In genomic region chr4:123560896-123561295, GRCm38 (mm10) we compare ENCODE assay signal across 27 mouse cellular contexts.
DNase-seq lines count a peak whose midpoint lies in the region; ATAC-seq and TF ChIP-seq lines count a peak whose summit lies in the region.
"Had no signal": no experiment of that assay in that cellular context is flagged by ENCODE, and none has a peak within 500 bp of the region (broad histone marks: within the 10 kb centered on the region; RNA-seq: fewer than 3 reads in every experiment).

No protein-coding gene starts in this region.

- peaks cover 67% of the 10 kb centered on the region for H3K4me1 ChIP-seq in heart, embryonic 13.5 days
- H3K4me1 ChIP-seq in lung, embryonic 16.5 days (replicated peaks; ENCODE audit: control insufficient read depth, insufficient read depth, low read length), result peaks cover 20% of the 10 kb centered on the region
- H3K4me1 ChIP-seq in lung, adult 2 months (ENCODE audit: control insufficient read depth, insufficient read depth, low read length), result peaks cover 26% of the 10 kb centered on the region
- H3K4me1 ChIP-seq in spleen, adult 2 months (ENCODE audit: control insufficient read depth, insufficient read depth, insufficient read length), result peaks cover 23% of the 10 kb centered on the region

- no peak overlapping the region for H3K9ac ChIP-seq in heart, embryonic 13.5 days
- H3K9ac ChIP-seq in lung, embryonic 16.5 days (ENCODE audit: low read length), result no peak overlapping the region
- H3K9ac ChIP-seq: embryonic facial prominence, embryonic 12.5 days; embryonic facial prominence, embryonic 15.5 days; forebrain, postnatal 0 days; hindbrain, embryonic 14.5 days had no signal

- no peaks in the 10 kb centered on the region for H3K9me3 ChIP-seq in heart, embryonic 13.5 days
- no peaks in the 10 kb centered on the region for H3K9me3 ChIP-seq in lung, embryonic 16.5 days (ENCODE audit: control insufficient read depth, low read length)
- H3K9me3 ChIP-seq: embryonic facial prominence, embryonic 12.5 days; embryonic facial prominence, embryonic 15.5 days; heart, embryonic 10.5 days had no signal

- H3K36me3 ChIP-seq in heart, embryonic 13.5 days, result peaks cover 3% of the 10 kb centered on the region; the same call in 1 of the 2 replicates
- H3K36me3 ChIP-seq in lung, embryonic 16.5 days (ENCODE audit: control insufficient read depth, insufficient read depth, low read length), result peaks cover 2% of the 10 kb centered on the region; the same call in 1 of the 2 replicates
- H3K36me3 ChIP-seq in spleen, adult 2 months (ENCODE audit: control insufficient read depth, insufficient read depth, low read length), result no peaks in the 10 kb centered on the region
- H3K36me3 ChIP-seq: embryonic facial prominence, embryonic 12.5 days; embryonic facial prominence, embryonic 15.5 days; heart, embryonic 10.5 days had no signal

- no peak overlapping the region for H3K4me3 ChIP-seq in heart, embryonic 13.5 days
- H3K4me3 ChIP-seq in lung, embryonic 16.5 days (ENCODE audit: low read length), result no peak overlapping the region
- no peak overlapping the region for H3K4me3 ChIP-seq in lung, adult 2 months (replicated peaks; ENCODE audit: extremely low read depth, low read depth, low read length)
- H3K4me3 ChIP-seq in spleen, adult 2 months (ENCODE audit: extremely low read depth, insufficient read depth, insufficient read length), result no peak overlapping the region
- H3K4me3 ChIP-seq: embryonic facial prominence, embryonic 12.5 days; embryonic facial prominence, embryonic 15.5 days; gastrocnemius, adult 2 months; heart, embryonic 10.5 days had no signal

- H3K4me2 ChIP-seq in heart, embryonic 13.5 days, result no peak overlapping the region
- no peak overlapping the region for H3K4me2 ChIP-seq in lung, embryonic 16.5 days (ENCODE audit: low read depth, low read length)
- H3K4me2 ChIP-seq: embryonic facial prominence, embryonic 12.5 days; embryonic facial prominence, embryonic 15.5 days; hindbrain, embryonic 14.5 days had no signal

- 82% methylated on average over 4 of the region's 4 CpGs for WGBS in heart, embryonic 13.5 days
- 62% methylated on average over 4 of the region's 4 CpGs for WGBS in lung, embryonic 16.5 days
- 48% methylated on average over 4 of the region's 4 CpGs for WGBS in lung, adult 2 months
- WGBS in spleen, adult 2 months, result 77% methylated on average over 4 of the region's 4 CpGs

- ATAC-seq in heart, embryonic 13.5 days (ENCODE audit: extremely low read depth, insufficient number of reproducible peaks, low FRiP score, low TSS enrichment), result no peak
- ATAC-seq in lung, embryonic 16.5 days (ENCODE audit: low read depth), result peak; percentile 39; the same call in 1 of the 2 replicates
- ATAC-seq: activated CD4-positive, CD25-positive, alpha-beta regulatory T cell, adult 4 months; CD4-positive, CD25-positive, alpha-beta regulatory T cell, adult 4 months; forebrain, embryonic 14.5 days; forebrain, postnatal 0 days; hindbrain, postnatal 0 days; inflammation-experienced regulatory T-cells, adult 6 months had no signal

- H3K27me3 ChIP-seq in heart, embryonic 13.5 days (replicated peaks), result no peaks in the 10 kb centered on the region
- no peaks in the 10 kb centered on the region for H3K27me3 ChIP-seq in lung, embryonic 16.5 days (ENCODE audit: control insufficient read depth, insufficient read depth, low read depth, low read length)
- H3K27me3 ChIP-seq in spleen, adult 2 months (ENCODE audit: control insufficient read depth, insufficient read depth, low read length), result no peaks in the 10 kb centered on the region
- H3K27me3 ChIP-seq: embryonic facial prominence, embryonic 12.5 days; embryonic facial prominence, embryonic 15.5 days had no signal

- TF ChIP-seq POLR2A in lung, adult 2 months (IDR thresholded peaks at IDR 0.05; ENCODE audit: borderline replicate concordance, extremely low read depth, low read depth, low read length), result no peak
- no peak for TF ChIP-seq POLR2A in spleen, adult 2 months (IDR thresholded peaks at IDR 0.05; ENCODE audit: low read depth, low read length)

- TF ChIP-seq CTCF in lung, adult 2 months (IDR thresholded peaks at IDR 0.05; ENCODE audit: insufficient read depth, low read length), result no peak
- no peak for TF ChIP-seq CTCF in spleen, adult 2 months (IDR thresholded peaks at IDR 0.05; ENCODE audit: extremely low read depth, insufficient read depth, insufficient read length, insufficient replicate concordance)

- no peak for DNase-seq in heart, adult 8-10 months (ENCODE audit: low spot score)
- DNase-seq in lung, adult 2 months, result no peak
- no peak for DNase-seq in spleen, adult 2 months (ENCODE audit: low read depth in 1 of 2, low spot score in 2 of 2)
- DNase-seq in spleen, postnatal 4 days (ENCODE audit: low spot score in 2 of 2), result no peak
- DNase-seq in lung, postnatal 36 days, result peak; percentile 55
- DNase-seq in embryo, embryonic 10 days (ENCODE audit: low spot score), result no peak
- DNase-seq: adrenal gland, adult 8-10 months; adrenal gland, postnatal 36 days; cerebellum, adult 18-20 months; cerebellum, adult 9-10 months; cerebellum, postnatal 14 days; forebrain, postnatal 0 days; gastrocnemius, adult 2 months; gastrocnemius, postnatal 14 days; heart, adult 18-20 months; heart, postnatal 4 days had no signal

- peak overlapping the region; percentile 48; the same call in 1 of the 2 replicates for H3K27ac ChIP-seq in heart, embryonic 13.5 days (replicated peaks)
- H3K27ac ChIP-seq in lung, embryonic 16.5 days (ENCODE audit: low read length), result peak overlapping the region; percentile 38; the same call in 1 of the 2 replicates
- H3K27ac ChIP-seq in spleen, adult 2 months (ENCODE audit: insufficient read depth, low read length), result 0 out of 2 replicates have a peak overlapping the region, but pooled peaks have one; percentile 33
- H3K27ac ChIP-seq: embryonic facial prominence, embryonic 12.5 days; embryonic facial prominence, embryonic 15.5 days; gastrocnemius, adult 2 months; hindbrain, embryonic 14.5 days; hindbrain, postnatal 0 days had no signal
